Mouse (Mus musculus): Measurements from ENCODE around the gene Apoa2.
A peak's percentile ranks its signal among the peaks of the same experiment; 100 is the strongest.

Gene Apoa2

DNA sequence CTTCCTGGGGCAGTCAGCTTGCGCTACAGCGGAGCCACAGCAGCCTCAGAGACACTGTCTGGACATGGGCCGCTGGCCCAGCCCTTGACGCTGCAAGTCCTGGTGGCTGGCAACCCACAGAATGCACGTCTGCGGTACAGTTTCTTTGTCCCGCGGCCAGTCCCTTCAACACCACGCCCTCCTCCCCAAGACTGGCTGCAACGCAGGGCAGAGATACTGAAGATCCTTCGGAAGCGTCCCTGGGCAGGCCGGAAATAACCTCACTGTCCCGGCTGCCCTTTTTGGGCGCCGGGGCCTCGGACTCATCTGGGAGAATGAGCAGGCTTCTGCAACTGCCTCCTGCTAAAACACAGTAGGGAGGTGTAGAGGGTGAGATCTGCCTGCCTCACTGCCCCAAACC is 34.1 kb downstream of the Apoa2 start:
- no peak for DNase-seq (ENCODE audit: extremely low read depth, low read depth)

DNA sequence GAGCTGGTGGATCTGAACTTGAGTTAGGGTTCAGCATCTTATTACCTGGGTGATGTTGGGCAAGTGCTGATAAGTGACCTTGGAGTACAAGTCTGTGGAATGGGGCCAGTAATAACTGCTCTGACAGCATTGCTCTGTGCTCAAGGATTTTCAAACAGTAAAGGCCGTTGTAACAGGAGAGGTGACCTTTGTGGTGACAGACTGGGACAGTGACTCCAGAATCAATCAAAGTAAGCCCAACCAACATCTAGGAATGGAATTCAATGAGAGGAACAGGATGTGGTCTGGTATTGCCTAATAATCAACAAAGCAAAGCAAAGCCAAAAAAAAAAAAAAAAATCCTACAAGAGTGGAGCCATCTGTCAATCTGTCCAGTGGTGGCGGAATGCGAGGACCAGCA is 35.5 kb downstream of the Apoa2 start:
- no peak for DNase-seq (ENCODE audit: extremely low read depth, low read depth)

DNA sequence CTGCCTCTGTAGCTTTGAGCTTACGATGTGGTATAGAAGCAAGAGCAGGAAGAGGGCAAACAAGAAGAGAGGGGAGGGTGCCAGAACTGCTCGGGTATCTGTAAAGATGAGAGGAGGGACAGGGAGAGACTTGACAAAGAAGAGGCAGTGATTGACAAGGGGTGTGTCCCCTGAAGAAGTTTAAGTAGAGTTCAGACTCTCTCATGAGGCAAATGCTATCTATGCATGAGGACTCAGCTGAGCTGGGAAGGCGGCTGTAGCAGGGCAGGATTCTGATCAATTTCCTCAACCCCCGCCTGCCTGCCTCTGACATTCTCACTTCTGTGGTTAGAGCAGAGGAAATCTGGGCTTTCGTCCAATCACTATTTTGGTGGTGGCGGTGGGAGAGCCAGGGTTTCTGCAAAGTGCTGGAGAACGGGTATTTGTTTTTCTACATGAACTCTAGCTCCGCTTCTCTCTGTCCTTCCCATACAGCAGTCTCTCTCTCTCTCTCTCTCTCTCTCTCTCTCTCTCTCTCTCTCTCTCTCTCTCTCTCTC is 37.8 kb downstream of the Apoa2 start:
- DNase-seq (ENCODE audit: extremely low read depth, low read depth), result no peak

DNA sequence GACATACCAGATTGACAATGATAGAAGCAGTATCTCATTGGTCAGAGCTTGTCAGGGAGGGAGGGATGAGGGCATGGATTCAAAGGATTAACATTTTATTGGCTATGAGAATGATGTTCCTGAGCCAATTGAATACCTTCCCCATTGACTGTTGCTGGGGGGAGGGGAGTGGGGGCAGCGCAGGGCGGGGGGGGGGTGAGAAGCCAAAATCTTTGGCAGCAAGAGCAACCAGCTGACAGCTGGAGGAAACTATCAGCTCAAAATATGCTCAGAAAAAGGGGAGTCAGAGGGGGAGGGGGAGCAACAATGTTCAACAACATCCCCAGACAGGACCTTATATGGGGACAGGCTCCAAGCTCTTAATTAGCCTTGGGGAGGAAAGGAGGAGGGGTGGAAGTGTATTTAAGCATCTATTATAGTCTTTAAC is 38.3 kb downstream of the Apoa2 start:
- no peak for DNase-seq (ENCODE audit: extremely low read depth, low read depth)

DNA sequence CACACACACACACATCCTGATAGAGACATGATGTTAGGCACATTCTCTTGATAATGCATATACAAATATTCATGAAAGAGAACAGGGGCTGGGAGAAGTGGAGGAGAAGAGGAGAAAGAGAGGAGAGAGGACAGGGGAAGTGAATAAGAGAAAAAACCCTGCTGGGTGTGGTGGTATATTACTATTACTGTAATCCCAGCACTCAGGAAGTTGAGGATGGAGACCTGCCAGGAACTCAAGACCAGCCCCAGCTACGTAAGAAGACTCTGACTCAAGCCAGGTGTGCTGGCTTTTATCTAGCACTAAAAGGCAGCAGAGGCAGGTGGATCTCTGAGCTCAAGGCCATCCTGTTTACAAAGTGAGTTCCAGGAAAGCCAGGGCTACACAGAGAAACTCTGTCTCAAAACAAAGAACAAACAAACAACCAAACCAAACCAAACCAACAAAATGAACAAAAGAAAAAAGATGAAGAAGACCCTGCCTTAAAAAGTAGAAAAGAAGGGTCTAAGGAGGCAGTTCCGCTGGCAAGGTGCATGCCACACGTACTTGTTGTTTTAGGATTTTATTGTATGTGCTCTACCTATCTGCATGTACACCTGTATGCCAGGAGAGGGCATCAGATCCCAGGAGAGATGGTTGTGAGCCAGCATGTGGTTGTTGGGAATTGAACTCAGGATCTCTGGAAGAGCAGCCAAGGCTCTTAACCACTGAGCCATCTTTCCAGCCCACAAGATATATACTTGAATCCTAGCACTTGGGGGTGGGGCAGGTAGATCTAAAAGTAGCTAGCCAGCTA is 39.0 kb downstream of the Apoa2 start:
- DNase-seq (ENCODE audit: extremely low read depth, low read depth), result no peak

DNA sequence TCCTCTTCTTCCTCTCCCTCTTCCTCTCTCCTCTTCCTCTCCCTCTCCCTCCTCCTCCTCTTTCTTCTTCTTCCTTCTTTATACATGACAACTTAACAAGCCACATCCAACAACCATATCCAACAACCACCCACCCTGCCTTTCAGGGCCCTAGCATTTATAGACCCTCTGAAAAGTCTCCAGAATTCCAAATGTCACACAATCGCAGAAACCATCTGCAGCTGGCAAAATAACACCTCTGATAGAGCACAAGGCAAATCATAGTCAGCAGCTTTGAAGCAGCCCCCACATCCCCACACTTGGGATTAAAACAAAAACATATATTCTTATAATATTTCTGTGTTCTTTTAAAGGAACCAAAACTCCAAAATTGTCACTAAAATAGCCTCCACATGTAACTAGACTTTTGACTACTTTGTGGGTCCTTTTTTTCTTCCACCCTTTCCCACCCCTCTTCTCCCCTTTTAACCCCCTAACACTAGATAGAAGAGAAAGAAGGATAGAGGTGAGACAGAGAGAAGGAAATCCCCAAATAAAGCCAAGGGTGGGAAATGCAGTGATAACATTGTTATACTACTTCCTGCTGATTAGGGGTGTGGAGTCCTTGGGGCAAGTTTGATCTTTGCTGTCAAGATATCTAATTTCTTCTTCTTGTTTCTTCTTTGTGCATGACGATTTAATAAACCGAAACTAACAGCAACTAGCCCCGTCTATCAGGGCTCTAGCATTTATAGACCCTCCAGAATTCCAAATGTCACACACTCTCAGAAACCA is 41.3 kb downstream of the Apoa2 start:
- no peak for DNase-seq (ENCODE audit: extremely low read depth, low read depth)

DNA sequence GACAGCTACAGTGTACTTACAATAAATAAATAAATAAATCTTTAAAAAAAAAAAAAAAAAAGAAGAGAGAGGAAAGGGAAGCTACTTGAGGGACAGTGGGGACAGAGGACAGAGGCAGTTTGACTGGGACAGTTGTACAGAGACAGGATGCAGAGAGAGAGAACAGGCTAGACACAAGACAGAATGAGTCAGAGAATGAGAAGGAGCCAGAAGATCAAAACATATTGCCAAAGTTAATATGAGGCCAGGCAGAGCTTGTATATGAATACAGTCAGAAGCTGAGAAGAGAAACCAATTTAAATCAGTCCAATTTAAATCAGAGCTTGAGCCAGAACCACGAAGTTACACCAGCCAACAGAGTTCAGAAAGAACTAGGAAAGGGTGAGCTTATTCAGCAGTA is 43.5 kb downstream of the Apoa2 start:
- DNase-seq (ENCODE audit: extremely low read depth, low read depth), result no peak

DNA sequence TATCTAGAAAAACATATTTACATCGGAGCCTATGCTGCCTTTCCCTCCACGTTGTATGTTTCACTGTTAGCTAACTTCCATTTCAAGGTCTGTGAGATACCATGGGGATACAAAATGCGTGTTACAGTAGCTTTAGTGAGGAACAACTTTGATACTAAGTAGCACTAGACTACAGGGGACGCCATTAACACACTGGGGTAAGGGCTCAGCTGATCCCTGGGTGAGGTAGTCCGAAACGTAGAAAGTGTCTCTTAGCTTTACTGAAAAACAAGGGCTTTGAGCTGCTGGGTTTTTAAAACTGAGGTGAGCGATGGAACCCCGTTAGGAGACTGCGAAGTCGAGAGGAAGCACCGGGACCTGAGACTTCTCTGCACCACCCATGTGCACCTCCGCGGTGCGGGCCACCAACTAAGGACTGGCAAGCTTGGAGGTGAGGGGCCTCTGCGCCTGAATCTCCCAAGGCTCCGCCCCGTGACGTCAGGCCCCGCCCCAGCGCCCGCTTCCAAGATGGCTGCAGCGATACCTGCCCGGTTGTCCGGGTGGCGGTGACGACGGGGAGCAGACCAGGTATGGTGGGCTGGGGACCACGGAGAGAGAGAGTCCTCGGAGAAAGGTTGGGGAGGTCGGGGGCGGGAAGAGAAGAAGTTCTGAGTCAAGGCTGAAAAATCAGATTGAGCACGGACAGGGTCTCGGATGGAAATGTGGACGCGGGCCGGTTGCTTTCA is 45.2 kb downstream of the Apoa2 start, which contains the start of gene B4galt3:
TSS of gene B4galt3 (plus strand) at position 481 of the 725 bp plus-strand sequence.
- peak; percentile 62 for DNase-seq (ENCODE audit: extremely low read depth, low read depth)

DNA sequence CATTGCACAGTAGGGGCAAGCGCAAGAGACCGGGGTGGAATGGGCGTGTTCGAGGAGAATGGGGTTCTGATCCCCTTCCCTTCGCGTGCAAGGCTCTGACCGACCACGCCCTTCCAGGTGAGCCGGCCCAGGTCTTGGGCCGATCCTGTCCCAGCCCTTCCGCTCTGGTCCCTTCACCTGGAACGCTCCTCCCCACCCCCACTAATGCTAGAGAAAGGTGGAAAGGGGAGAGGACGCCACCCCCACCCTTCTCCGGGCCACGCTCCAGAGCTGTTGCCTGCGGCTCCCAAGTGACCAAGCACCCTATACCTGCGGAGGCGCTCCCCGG is 45.7 kb downstream of the Apoa2 start:
- DNase-seq (ENCODE audit: extremely low read depth, low read depth), result no peak

DNA sequence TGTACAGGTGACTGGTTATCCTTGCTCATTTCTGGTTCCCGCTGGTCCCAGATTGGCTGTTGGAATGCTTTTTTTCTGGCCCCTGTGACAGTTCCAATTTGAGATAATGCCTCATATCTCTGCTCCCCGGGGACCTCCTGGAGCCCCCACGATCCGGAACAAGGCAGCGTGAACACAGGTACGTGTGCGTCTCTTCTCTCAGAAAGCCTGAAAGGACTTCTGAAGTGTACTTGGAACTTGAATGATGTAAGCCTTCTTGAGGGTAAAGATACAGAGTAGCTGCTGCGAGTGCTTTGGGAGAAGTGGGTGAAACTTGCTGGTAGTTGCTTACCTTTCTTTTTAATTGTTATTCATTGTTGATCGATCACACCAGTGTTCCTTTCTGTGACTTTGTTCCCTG is 46.3 kb downstream of the Apoa2 start:
- DNase-seq (ENCODE audit: extremely low read depth, low read depth), result no peak

DNA sequence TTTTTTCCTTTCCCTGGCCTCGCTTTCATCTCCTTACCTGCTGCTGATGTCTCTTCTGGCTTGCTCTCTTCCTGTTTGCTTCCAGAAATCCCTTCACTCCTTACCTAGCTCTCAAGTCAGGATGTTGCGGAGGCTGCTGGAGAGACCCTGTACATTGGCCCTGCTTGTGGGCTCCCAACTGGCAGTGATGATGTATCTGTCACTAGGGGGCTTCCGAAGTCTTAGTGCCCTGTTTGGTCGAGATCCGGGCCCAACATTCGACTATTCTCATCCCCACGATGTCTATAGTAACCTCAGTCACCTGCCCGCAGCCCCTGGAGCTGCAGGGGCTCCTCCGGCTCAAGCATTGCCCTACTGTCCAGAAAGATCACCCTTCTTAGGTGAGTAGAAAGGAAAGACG is 46.8 kb downstream of the Apoa2 start:
- no peak for DNase-seq (ENCODE audit: extremely low read depth, low read depth)

DNA sequence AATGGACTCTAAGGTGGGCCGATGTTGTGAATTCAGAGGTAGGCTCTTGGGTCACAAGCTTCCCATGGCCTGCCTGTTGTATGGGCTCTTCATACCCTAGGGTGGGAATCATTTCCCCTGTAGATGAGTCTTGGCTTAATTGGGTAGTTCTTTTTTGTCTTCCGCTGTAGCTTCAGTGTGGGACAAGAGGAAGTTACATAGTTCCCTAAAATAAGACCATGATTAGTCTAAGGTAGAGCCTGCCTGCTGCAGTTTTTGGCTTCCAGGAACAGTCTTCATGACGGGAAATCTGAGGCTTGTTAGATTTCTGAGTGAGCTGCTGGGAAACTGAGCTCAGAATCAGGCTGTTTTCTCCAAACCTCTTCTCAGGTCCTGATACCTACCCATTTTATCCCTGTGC is 47.2 kb downstream of the Apoa2 start:
- DNase-seq (ENCODE audit: extremely low read depth, low read depth), result peak; percentile 67

DNA sequence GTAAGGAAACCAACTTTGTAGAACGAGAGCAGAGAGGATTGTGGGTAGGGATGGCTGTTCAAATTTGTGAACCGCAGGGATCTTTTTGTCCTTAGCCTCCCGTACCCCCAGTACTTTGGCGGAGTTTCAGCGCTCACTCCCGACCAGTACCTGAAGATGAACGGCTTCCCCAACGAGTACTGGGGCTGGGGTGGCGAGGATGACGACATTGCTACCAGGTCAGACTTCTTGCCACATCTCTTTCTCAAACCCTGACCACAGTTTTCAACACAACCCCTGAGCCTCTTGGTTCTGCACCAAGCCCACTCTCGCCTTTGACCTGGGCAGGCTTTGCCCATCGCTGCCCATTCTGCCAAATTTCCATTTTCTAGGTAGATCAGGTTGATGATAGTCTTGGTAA is 49.3 kb downstream of the Apoa2 start:
- no peak for DNase-seq (ENCODE audit: extremely low read depth, low read depth)

DNA sequence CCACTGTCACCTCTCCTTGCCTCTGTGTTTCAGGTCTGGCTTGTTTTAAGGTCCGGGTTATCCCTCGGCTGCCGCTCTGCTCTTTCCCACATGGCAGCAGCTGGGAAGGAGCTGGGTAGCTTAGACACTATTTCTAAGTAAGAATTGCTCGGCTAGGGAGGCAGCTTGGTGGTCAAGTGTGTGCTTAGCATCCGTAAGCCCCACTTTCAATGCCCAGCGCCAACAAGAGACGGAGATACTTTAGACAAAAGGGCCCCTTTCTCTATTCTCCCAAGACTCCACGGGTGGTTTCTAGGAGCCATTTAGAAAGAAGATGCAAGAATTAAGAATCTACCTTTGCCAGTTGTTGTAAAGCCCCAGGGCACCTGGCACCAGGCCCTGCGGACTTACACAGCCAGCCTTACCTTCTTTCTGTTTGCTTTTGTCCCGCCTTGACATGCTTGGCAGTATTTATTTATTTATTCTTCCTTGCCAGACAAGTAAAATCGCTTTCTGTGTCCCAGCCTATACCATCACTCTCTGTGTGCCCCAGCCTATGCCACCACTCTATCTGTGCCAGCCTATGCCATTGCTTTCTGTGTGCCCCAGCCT is 50.4 kb downstream of the Apoa2 start:
- no peak for DNase-seq (ENCODE audit: extremely low read depth, low read depth)
